Mouse (Mus musculus) left cerebral cortex, postnatal 25 days (tissue): ENCODE data around the gene Atmin. TPM values are rescaled to one million over a fixed set of nuclear protein-coding genes. Genes with fewer than 3 reads are reported as not detected.
A peak's percentile ranks its signal among the peaks of the same experiment; 100 is the strongest.

Experiments used
- DNase-seq, 2 experiments: peaks; one replicate each; pipeline ENCODE4 v3.0.0; 2022; ENCODE audit warnings: low spot score in 2 of 2, mixed read lengths in 1 of 2
- intact Hi-C: fragments of 180-260 bp; cut with DNase I; formaldehyde crosslinking; loops from one replicate; pipeline ENCODE4 v1.15.1; 2025
- total RNA-seq, 2 experiments: library from RNA; stranded (reverse); gene quantifications; 2 replicates each; pipeline ENCODE4 v1.2.3; 2021

The Atmin gene
- total RNA-seq, 2 experiments from 2014 or later, result 60.8 to 62.8 TPM

GRCm38 (mm10) chr8:116946268-116946838 lies 3.2 kb downstream of the Atmin start:
- intact Hi-C loops, result loop anchor here (10.0 kb wide), 1 partner anchor 528 kb away; no protein-coding TSS in a partner anchor
- DNase-seq, result peak; percentile 56 to 89

- intact Hi-C loops, result loop anchor here (10.0 kb wide), 1 partner anchor 528 kb away; no protein-coding TSS in a partner anchor
- DNase-seq, result no peak
These were observed 3.7 kb downstream of the Atmin start for GRCm38 (mm10) chr8:116946851-116947250.

- no peak for DNase-seq
- intact Hi-C loops, result loop anchor here (10.0 kb wide), 1 partner anchor 527 kb away; no protein-coding TSS in a partner anchor
These were observed 4.4 kb downstream of the Atmin start for GRCm38 (mm10) chr8:116947589-116947988.

- intact Hi-C loops, result no loop called here
These were observed 8.2 kb downstream of the Atmin start for GRCm38 (mm10) chr8:116951369-116951768.

GRCm38 (mm10) chr8:116951778-116952177 lies 8.6 kb downstream of the Atmin start:
- intact Hi-C loops, result no loop called here
- DNase-seq, result no peak

More at GRCm38 (mm10) chr8:116951369-116951768, 8.2 kb downstream of the Atmin start:
- no peak for DNase-seq

GRCm38 (mm10) chr8:116952428-116952827 lies 9.2 kb downstream of the Atmin start:
- intact Hi-C loops, result no loop called here
- no peak for DNase-seq

- intact Hi-C loops, result no loop called here
- peak; percentile 77 to 98 for DNase-seq
These were observed 11.2 kb downstream of the Atmin start for GRCm38 (mm10) chr8:116954415-116954814.

GRCm38 (mm10) chr8:116969531-116969930 lies 26.3 kb downstream of the Atmin start:
- DNase-seq, result no peak
- intact Hi-C loops, result no loop called here

- intact Hi-C loops, result no loop called here
- DNase-seq, result no peak
These were observed 31.9 kb downstream of the Atmin start for GRCm38 (mm10) chr8:116975066-116975465.

GRCm38 (mm10) chr8:116975606-116976005 lies 32.4 kb downstream of the Atmin start:
- intact Hi-C loops, result no loop called here
- no peak for DNase-seq

- no peak for DNase-seq
- intact Hi-C loops, result loop anchor here (2.0 kb wide), 1 partner anchor 55 kb away; no protein-coding TSS in a partner anchor
These were observed 34.9 kb downstream of the Atmin start for GRCm38 (mm10) chr8:116978052-116978451.

GRCm38 (mm10) chr8:116978631-116979256 lies 35.6 kb downstream of the Atmin start, which contains the start of gene 1700030J22Rik:
Gene 1700030J22Rik (minus strand): TSS chr8:116978959.
- peak; percentile 98 to 99 for DNase-seq
- intact Hi-C loops, result loop anchor here (1.0 to 2.0 kb wide), 3 partner anchors 15 to 56 kb away; partner anchors contain the start of gene Gcsh

GRCm38 (mm10) chr8:116980117-116980516 lies 36.9 kb downstream of the Atmin start:
- peak; percentile 59 to 65 for DNase-seq
- intact Hi-C loops, result loop anchor here (10.0 kb wide), 1 partner anchor 495 kb away; no protein-coding TSS in a partner anchor

- DNase-seq, result no peak
- intact Hi-C loops, result loop anchor here (5.0 to 10.0 kb wide), 2 partner anchors 68 to 485 kb away; partner anchors contain the start of genes Cenpn and Cmc2
These were observed 46.6 kb downstream of the Atmin start for GRCm38 (mm10) chr8:116989842-116990241.

- no peak for DNase-seq
- intact Hi-C loops, result loop anchor here (5.0 kb wide), 1 partner anchor 69 kb away; the partner anchor contains the start of genes Cenpn and Cmc2
These were observed 48.0 kb downstream of the Atmin start for GRCm38 (mm10) chr8:116991241-116991640.

GRCm38 (mm10) chr8:116992176-116992971 lies 49.2 kb downstream of the Atmin start:
- DNase-seq, result peak; percentile 18 to 33
- intact Hi-C loops, result loop anchor here (5.0 kb wide), 1 partner anchor 70 kb away; the partner anchor contains the start of genes Cenpn and Cmc2

GRCm38 (mm10) chr8:116993095-116993867 lies 50.1 kb downstream of the Atmin start, which contains the start of gene Gcsh:
Gene Gcsh (minus strand): TSS chr8:116993537.
- DNase-seq, result peak; percentile 96 to 99
- intact Hi-C loops, result loop anchor here (1.0 to 5.0 kb wide), 2 partner anchors 14 to 71 kb away; partner anchors contain the start of genes Cenpn and Cmc2

- intact Hi-C loops, result loop anchor here (5.0 kb wide), 1 partner anchor 72 kb away; the partner anchor contains the start of genes Cenpn and Cmc2
- DNase-seq, result no peak
These were observed 51.0 kb downstream of the Atmin start for GRCm38 (mm10) chr8:116994016-116994716.
